Comparison of ENCODE assay signal across 8 mouse cellular contexts in genomic region chr13:73772655-73773054, GRCm38 (mm10). TPM values are rescaled to one million over a fixed set of nuclear protein-coding genes. Genes with fewer than 3 reads are reported as not detected.
DNase-seq lines count a peak whose midpoint lies in the region; ATAC-seq lines count a peak whose summit lies in the region.

No protein-coding gene starts in this region.

- H3K4me3 ChIP-seq in heart, embryonic 14.5 days (ENCODE audit: control insufficient read depth in 1 of 2, insufficient read depth in 1 of 2, low read depth in 1 of 2, low read length in 2 of 2): no peak overlapping the region

- no peaks in the 10 kb centered on the region for H3K9me3 ChIP-seq in heart, embryonic 14.5 days (ENCODE audit: control insufficient read depth, low read length)

- ATAC-seq in heart, embryonic 14.5 days (ENCODE audit: insufficient number of reproducible peaks, insufficient read depth, low FRiP score, low read depth): no peak

- intact Hi-C loops in gastrocnemius, postnatal 36 days (cut with DNase I): no loop called here

- H3K9ac ChIP-seq in heart, embryonic 14.5 days (ENCODE audit: low read length): peak overlapping the region; percentile 12; the same call in 1 of the 2 replicates

- H3K27me3 ChIP-seq in heart, embryonic 14.5 days (ENCODE audit: control insufficient read depth, insufficient read depth, low read length): no peaks in the 10 kb centered on the region

- WGBS in heart, embryonic 14.5 days: 36% methylated on average over 2 of the region's 2 CpGs

- H3K27ac ChIP-seq in heart, embryonic 14.5 days (replicated peaks in 1 of 2; ENCODE audit: control insufficient read depth in 1 of 2, insufficient read depth in 1 of 2, low read depth in 2 of 2, low read length in 2 of 2): peak overlapping the region in 1 of 2 experiments; percentile 57; a peak in 1 of 4 replicates

- H3K4me2 ChIP-seq in heart, embryonic 14.5 days (ENCODE audit: low read length): no peak overlapping the region

- H3K4me1 ChIP-seq in heart, embryonic 14.5 days (ENCODE audit: control insufficient read depth in 2 of 2, insufficient read depth in 2 of 2, low read length in 2 of 2): peaks cover 31 to 59% of the 10 kb centered on the region in 2 experiments

- H3K36me3 ChIP-seq in heart, embryonic 14.5 days (ENCODE audit: control insufficient read depth, insufficient read depth, low read length): peaks cover 12% of the 10 kb centered on the region; the same call in 1 of the 2 replicates

- no peak for DNase-seq in heart, postnatal 4 days
- peak; percentile 56 for DNase-seq in 416B (ENCODE audit: low read depth)
- peak; percentile 72 for DNase-seq in induced T-regulatory cell, adult 2 months (ENCODE audit: low read depth)
- DNase-seq in lung, postnatal 36 days: peak; percentile 71
- DNase-seq in right cerebral cortex, postnatal 25 days: no peak
- DNase-seq in gastrocnemius, adult 8-10 months (ENCODE audit: low spot score in 2 of 2): no peak
- DNase-seq in gastrocnemius, postnatal 36 days: no peak

RNA-seq across cellular contexts. Expression of gene Slc12a7, which starts 39.8 kb away (rescaled TPM):
- polyA plus RNA-seq in heart, embryonic 14.5 days (2014; fragmentation: Nextera tagmentation; extraction: Ambion mirVana): 39.4 and 44.1 TPM in 2 replicates
- 100 to 1,000 TPM; 145 to 150 TPM for total RNA-seq in heart, postnatal 4 days (2021)
- 1 to 10 TPM; 3.5 to 5.1 (median 3.6) TPM for total RNA-seq in gastrocnemius, adult 8-10 months (2022)
- total RNA-seq in gastrocnemius, postnatal 36 days (2021): 1 to 10 TPM; 4.3 to 5.5 TPM

Comparison
In these comparisons a context has a peak if more than half of its experiments do, and no peak if none do; other contexts are left out.
1. DNase-seq: peak in 416B (single experiment), induced T-regulatory cell, adult 2 months (single experiment) and lung, postnatal 36 days (single experiment); none in heart, postnatal 4 days (single experiment), right cerebral cortex, postnatal 25 days (single experiment), gastrocnemius, adult 8-10 months (0 of 2) and gastrocnemius, postnatal 36 days (0 of 2).
2. RNA of gene Slc12a7, which starts 39.8 kb away (total RNA-seq): 145 to 150 TPM in heart, postnatal 4 days; 4.3 to 5.5 TPM in gastrocnemius, postnatal 36 days and 3.5 to 5.1 TPM in gastrocnemius, adult 8-10 months; every median in the first group is over 10 times any median in the second.